Mouse (Mus musculus) cerebral cortex, adult 2 months (tissue): ENCODE data around the gene Dbh.

ENCODE experiments used
- WGBS: fragments of 180-500 bp; shearing (Covaris S2); methylation state at CpG from one replicate; pipeline ENCODE4 v1.1.7; 2018; 5-methylcytosine and 5-hydroxymethylcytosine counted together

Dbh gene

GRCm38 (mm10) chr2:27164796-27165590 lies at the start of gene Dbh:
TSS of gene Dbh (plus strand) at chr2:27165233.
- WGBS = 64% methylated on average over 12 of the region's 12 CpGs

GRCm38 (mm10) chr2:27118452-27118851 lies 46.6 kb upstream of the Dbh start:
- 76% methylated on average over 4 of the region's 4 CpGs for WGBS

DNA sequence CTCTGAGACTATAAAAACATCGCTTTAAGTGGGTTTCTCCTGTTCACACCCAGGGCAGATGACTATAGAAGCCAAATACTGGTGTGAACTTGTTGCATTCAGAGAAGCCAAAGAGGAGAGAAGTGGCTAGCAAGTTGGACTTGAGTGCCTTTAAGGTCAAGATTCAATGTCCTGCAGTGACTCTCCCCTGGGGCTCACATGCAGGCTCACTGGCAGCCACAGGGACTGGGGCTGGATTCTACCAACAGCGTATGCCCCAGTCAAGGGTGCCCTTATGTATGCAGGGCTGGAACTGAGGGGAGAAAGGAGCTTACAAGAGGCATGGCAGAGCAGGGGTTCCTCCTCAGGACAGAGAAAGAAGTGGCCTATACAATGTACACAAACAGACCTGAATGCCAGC lies 45.3 kb upstream of the Dbh start:
- WGBS = 92% methylated on average over 2 of the region's 2 CpGs

DNA sequence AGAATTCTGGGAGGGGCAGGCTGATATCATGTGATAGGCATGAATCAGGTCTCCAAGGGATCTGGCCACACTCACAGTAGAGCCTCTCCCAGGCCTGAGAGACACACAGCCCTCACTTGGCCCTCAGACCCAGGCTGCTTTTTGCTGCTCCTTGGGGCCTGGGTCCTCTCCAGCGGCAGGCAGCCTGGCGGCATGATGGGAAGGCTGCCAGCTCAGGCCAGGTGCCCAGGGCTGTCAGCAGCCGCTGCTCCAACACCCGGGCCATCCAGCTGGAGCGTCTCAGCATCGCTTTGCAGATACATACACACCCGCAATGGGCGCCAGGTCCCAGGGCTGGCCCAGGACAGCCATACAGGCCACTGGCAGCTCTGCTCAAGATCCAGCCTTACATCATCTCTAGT lies 44.8 kb upstream of the Dbh start:
- 53% methylated on average over 8 of the region's 8 CpGs for WGBS

DNA sequence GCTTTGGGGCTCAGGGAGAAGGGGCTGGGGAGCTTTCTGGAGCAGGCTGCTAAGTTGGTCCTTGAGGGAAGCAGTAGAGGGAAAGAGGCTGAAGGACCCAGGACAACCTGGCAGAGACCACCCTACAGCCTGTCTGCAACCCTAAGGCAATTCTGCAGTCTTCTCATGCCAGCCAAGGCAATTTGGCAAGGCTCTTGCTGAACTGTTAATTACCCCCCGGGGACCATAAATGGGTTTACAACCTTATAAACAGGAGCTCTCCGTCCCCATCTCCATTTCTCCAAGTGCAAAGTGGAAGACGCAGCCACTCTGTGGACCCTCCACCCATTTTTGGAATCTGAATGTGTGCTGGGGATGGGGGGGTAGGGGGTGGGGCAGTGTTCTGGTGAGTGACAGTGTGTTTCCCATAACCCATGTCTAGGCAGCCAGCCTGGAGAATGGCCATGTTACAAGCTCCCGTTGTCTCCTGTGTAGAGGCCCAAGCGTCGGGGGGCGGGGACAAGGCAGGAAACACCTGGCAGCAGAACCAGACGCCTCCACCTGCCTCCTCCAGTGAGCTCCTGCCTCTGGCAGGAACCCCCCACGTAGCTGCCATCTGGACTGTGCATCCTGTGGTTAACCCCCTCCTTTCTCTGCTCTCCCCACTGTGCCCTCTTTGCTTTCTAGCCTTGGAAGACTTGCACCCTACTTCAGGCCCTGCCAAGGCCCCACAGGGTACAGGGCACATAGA lies 43.2 kb upstream of the Dbh start:
- WGBS = 21% methylated on average over 9 of the region's 9 CpGs

DNA sequence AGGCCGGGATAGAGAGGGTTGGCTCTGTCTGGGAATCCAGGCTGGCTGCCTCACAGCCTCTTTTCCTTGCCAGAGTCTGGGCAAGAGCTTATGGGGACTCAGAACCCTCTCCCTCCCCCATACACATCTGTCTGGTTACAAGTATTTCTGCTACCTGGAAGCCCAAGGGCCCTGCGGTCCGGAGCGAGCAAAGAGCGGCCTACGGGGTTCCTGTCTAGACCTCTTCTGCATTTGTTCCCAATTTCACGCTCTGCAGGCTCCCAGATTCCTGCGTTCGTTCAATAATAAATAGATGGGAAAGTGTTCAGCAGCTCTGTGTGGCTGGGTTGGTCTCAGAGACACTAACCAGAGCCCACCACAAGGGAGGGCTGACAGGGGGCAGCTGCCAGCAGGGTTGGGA lies 42.5 kb upstream of the Dbh start:
- WGBS = 59% methylated on average over 9 of the region's 9 CpGs

DNA sequence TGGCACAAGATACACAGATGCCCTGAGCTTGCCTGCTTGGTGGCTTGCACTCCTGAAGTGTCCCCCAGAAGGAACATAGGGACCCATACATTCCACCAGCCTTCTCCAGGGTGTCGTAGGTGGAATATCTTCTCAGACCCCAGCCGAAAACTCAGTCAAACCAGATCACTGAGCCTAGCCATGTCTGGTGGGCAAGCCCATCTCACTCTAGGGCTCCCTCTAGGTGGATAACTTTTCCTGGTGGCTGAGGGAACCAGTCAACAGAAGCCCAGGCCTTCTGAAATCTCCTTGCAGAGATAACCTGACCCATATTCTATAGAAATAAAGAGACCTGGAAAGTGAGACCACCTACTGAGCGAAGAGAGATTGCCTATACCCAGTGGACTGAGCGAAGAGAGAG lies 41.9 kb upstream of the Dbh start:
- 98% methylated on average over 4 of the region's 4 CpGs for WGBS

- WGBS = 47% methylated on average over 10 of the region's 10 CpGs
Observed at GRCm38 (mm10) chr2:27125979-27126378, 39.1 kb upstream of the Dbh start.

DNA sequence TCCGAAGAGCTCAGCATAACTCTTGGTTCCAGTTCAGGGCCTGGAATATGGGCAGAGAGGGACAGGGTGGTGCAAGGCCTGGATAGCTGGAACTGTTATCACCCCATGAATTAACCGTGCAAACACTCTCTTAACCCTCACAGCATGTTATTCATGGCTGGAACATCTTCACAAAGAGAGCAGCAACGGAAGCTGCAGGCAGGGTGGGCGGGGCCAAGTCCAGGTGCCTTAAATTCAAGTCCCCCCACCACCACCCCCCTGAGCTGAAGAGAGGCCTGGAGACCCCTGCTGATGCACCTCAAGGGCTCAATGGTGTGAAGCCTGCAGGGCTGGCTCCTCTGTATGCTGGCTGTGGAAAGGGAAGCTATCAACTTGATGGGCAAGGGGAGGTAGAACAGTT lies 38.5 kb upstream of the Dbh start:
- WGBS = 69% methylated on average over 4 of the region's 4 CpGs

GRCm38 (mm10) chr2:27128990-27129389 lies 36.0 kb upstream of the Dbh start:
- 69% methylated on average over 3 of the region's 3 CpGs for WGBS

- 65% methylated on average over 5 of the region's 5 CpGs for WGBS
Observed at GRCm38 (mm10) chr2:27135935-27136334, 29.1 kb upstream of the Dbh start.

DNA sequence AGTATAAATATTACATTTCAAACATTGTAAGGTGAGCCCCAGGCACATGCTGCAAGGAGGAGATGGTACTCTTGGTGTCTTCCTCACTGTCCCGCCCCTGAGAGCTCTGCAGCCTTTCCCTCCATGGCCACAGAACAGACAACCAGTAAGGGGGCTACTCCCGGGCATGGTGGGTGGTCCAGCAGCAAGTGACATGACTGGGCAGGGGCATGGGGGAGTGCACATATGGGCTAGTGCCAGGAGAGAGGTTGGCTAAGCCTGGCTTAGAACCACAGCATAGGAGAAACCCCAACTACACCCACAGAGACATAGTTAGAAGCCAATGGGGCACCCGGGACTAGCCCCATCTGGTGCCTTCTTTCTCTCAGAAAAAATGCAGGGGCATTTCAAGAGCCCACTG lies 28.7 kb upstream of the Dbh start:
- WGBS = 66% methylated on average over 3 of the region's 3 CpGs

GRCm38 (mm10) chr2:27136789-27137188 lies 28.2 kb upstream of the Dbh start:
- WGBS = 55% methylated on average over 1 of the region's 1 CpGs

- 74% methylated on average over 4 of the region's 4 CpGs for WGBS
Observed at GRCm38 (mm10) chr2:27138356-27138755, 26.7 kb upstream of the Dbh start.

- WGBS = 2% methylated on average over 61 of the region's 62 CpGs
Observed at GRCm38 (mm10) chr2:27141950-27142693, 22.9 kb upstream of the Dbh start, which contains the start of gene Fam163b. TSS of gene Fam163b (minus strand) at chr2:27142491.

- WGBS = 37% methylated on average over 2 of the region's 2 CpGs
Observed at GRCm38 (mm10) chr2:27144957-27145356, 20.1 kb upstream of the Dbh start.

- 79% methylated on average over 6 of the region's 6 CpGs for WGBS
Observed at GRCm38 (mm10) chr2:27146840-27147239, 18.2 kb upstream of the Dbh start.

DNA sequence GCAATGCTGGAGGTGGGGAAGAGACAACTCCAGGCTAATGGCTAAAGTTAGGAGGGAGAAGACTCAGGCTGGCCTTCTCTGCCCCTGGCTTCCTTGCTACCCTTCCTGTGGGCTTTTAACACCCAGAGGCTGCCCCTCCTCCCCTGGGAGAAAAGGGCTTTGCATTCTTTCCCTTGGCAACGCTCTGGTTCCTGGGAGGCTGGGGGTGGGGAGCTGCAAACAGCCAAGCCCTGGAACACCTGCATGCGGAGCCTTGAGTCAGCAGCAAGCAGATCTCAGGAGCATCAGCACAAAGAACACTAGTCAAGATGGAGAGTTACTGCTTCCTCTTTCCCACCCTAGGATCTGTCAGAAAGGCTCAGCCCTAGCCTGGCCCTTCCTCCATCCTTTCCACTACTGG lies 15.6 kb upstream of the Dbh start:
- WGBS = 21% methylated on average over 2 of the region's 2 CpGs

DNA sequence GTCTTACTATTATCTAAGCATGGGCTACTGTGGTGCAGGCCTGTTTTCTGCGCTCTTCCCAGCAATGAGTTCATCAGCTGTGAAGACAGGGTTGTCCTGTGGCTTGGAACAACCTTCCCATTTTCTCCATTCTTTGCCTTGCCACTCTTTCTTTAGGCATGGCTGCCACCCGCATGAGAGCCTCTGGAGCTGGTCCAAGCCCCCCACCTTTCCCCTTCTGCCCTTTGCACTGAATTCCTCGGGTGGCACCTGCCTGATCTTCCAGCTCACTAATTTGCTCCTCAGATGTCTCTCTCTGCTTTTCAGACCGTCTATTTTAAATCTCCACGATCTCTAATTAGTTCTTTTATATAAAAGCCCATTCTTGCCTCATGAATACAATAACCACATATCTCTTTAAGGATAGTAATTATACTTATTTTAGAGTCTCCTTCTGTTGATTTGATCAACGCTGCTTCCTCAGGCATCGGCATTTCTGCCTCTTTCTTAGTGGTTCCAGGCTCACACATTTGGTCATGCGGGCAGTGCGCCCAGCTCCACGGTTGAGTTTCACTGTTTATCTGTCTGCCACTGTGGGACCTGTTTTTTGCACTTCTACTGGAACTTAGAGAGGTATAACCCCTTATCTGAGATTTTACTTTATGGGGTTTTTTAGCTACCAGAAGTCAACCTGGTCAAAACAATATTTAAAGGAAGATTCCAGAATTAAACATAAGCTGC lies 10.4 kb upstream of the Dbh start:
- 62% methylated on average over 10 of the region's 10 CpGs for WGBS

DNA sequence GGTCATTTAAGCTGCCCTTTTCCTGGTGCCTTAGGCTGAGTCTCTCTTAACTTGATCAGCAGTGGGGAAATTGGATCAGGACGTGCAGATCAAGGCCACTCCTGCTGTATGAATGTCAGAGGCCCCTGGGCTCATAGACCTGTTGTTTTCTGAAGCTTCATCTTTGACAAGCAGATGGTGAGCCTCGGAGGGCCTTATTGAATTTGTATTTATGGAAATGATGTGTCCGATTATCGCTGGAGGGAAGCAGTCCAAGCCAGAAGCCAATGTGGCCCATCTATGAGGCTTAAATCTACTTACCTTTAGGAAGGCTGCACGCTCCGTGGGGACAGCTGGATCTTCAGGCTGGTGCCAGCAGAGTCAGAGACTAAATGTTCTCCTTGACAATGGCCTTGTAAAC lies 8.4 kb upstream of the Dbh start:
- WGBS = 71% methylated on average over 6 of the region's 6 CpGs

GRCm38 (mm10) chr2:27161526-27161925 lies 3.5 kb upstream of the Dbh start:
- 82% methylated on average over 2 of the region's 2 CpGs for WGBS

DNA sequence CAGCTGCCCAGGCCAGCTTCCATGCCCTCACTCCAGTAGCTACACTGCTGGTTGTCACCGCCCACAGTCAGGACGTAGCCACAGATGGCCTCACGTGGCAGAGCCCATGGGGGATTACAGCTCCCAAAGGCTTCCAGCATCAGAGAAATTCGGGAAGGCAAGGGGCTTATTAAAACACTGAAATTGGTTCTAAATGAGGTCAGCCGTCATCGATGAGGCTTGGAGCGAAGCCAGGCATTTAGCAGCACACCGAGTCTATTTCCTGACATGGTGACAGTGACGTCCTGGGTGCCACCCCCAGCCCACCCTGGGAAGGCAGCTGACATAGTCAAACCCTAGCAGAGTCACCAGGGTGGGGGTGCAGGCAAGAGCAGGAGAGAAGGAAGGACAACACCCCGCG lies 2.4 kb upstream of the Dbh start:
- 50% methylated on average over 11 of the region's 11 CpGs for WGBS
